Mouse (Mus musculus): ENCODE results near the gene Mis18a. TPM values are rescaled to one million over a fixed set of nuclear protein-coding genes. Genes with fewer than 3 reads are reported as not detected.

Gene Mis18a
- polyA plus RNA-seq, 1 experiment: 33.2 TPM

DNA sequence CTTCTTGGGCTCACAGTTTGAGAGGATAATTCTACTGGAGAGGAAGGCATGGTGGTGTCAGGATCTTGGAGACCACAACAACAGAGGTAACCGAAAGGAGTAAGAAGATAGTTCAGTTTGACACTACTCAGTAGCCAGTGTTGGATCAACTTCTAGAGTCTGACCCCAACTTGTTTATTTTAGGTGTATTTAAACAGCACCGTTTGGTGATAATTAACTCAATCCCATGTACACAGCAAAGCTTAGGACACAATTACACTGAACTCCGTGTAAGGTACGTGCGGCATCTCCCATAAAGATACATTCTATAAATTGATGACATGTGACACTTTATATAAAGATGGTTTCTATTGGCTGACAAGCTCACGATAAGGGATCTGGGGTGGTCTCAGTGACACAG lies 52.6 kb downstream of the Mis18a start:
- TF ChIP-seq CTCF (IDR thresholded peaks at IDR 0.05; ENCODE audit: low read depth, low read length) (no peak), POLR2A (IDR thresholded peaks at IDR 0.05; ENCODE audit: insufficient read depth, low read length) (no peak), EP300 (IDR thresholded peaks at IDR 0.05; ENCODE audit: insufficient read depth, low read depth, low read length) (no peak)

DNA sequence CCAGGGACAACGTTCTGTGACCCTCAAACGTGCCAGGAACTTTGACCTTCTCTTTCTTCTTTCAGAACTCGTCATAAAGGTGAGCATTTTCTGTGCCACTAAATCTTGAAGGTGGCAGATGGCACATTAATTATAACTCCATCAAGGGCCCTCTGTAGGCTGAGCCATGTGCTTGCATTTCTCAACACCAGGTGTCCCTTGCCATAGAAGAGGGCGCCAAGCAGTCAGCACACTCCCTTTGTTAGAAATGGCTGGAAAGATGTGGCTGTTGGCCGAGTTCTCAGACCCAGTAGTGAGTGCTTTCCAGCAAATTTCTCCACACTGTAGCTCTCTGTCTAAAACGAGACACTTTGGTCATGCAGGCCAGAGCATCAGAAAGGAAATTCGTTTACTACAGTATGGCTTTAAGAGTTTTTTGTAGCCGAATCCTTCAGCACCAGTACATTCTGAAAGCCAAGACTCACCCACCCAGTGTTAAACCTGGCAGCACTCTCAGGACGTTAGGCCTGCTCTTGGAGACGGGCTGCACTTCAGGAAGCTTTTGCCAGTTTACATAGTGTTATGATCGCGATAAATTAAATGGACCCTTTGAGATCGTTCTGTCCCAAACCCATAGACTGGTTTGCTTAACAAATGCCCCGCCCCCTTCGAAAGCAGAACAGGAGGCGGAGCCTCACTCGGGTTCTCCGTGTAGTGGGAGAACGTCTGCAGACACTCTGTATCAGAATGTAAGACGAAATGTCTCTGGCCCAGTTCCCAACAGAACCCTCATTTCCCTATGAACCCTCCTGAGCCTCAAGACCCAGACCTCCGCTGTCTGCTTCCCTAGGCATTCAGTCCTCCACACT lies 53.5 kb downstream of the Mis18a start:
- no peak overlapping the region for H3K4me3 ChIP-seq (ENCODE audit: low read depth, low read length)
- H3K9ac ChIP-seq (ENCODE audit: low read depth, poor library complexity, severe bottlenecking): no peak overlapping the region
- H3K4me1 ChIP-seq (ENCODE audit: control insufficient read depth, insufficient read depth, low read length): no peaks in the 10 kb centered on the region
- no peaks in the 10 kb centered on the region for H3K36me3 ChIP-seq (ENCODE audit: control insufficient read depth, insufficient read depth, low read length, poor library complexity, severe bottlenecking)
- H3K27me3 ChIP-seq (ENCODE audit: control insufficient read depth, insufficient read depth, low read length, poor library complexity, severe bottlenecking): no peaks in the 10 kb centered on the region
- TF ChIP-seq POLR2A (IDR thresholded peaks at IDR 0.05; ENCODE audit: insufficient read depth, low read length): no peak
- TF ChIP-seq EP300 (IDR thresholded peaks at IDR 0.05; ENCODE audit: insufficient read depth, low read depth, low read length): no peak
- TF ChIP-seq CTCF (IDR thresholded peaks at IDR 0.05; ENCODE audit: low read depth, low read length): no peak
- peaks cover 4% of the 10 kb centered on the region for H3K9me3 ChIP-seq (replicated peaks; ENCODE audit: control insufficient read depth, insufficient read depth, low read length, poor library complexity, severe bottlenecking)
- H3K27ac ChIP-seq (ENCODE audit: insufficient read depth, low read length): no peak overlapping the region

More for the DNA sequence above, 52.6 kb downstream of the Mis18a start:
- Histone ChIP-seq H3K27me3 (ENCODE audit: control insufficient read depth, insufficient read depth, low read length, poor library complexity, severe bottlenecking) (no peaks in the 10 kb centered on the region), H3K4me3 (ENCODE audit: low read depth, low read length) (no peak overlapping the region), H3K9me3 (replicated peaks; ENCODE audit: control insufficient read depth, insufficient read depth, low read length, poor library complexity, severe bottlenecking) (peaks cover 4% of the 10 kb centered on the region), H3K27ac (ENCODE audit: insufficient read depth, low read length) (no peak overlapping the region), H3K9ac (ENCODE audit: low read depth, poor library complexity, severe bottlenecking) (no peak overlapping the region), H3K36me3 (ENCODE audit: control insufficient read depth, insufficient read depth, low read length, poor library complexity, severe bottlenecking) (no peaks in the 10 kb centered on the region), H3K4me1 (ENCODE audit: control insufficient read depth, insufficient read depth, low read length) (no peaks in the 10 kb centered on the region)

Other genes starting within 250 kb of the Mis18a start
- 0.67 TPM in 1 of 2 replicates, not detected in the other for gene Mrap, start 10.8 kb upstream of the Mis18a start, polyA plus RNA-seq (2011; ENCODE audit: insufficient read depth, insufficient read length, low read depth, missing spikeins)
- 24.4 and 27.0 TPM in 2 replicates for gene Urb1, start 83.0 kb upstream of the Mis18a start, polyA plus RNA-seq (2011; ENCODE audit: insufficient read depth, insufficient read length, low read depth, missing spikeins)
- 3.2 and 4.9 TPM in 2 replicates for gene Eva1c, start 99.3 kb upstream of the Mis18a start, polyA plus RNA-seq (2011; ENCODE audit: insufficient read depth, insufficient read length, low read depth, missing spikeins)
- gene Cfap298, start 207.7 kb upstream of the Mis18a start, polyA plus RNA-seq (2011; ENCODE audit: insufficient read depth, insufficient read length, low read depth, missing spikeins): 56.9 and 58.9 TPM in 2 replicates